Mouse (Mus musculus) forebrain, postnatal 0 days (tissue): ENCODE results near the gene Tnc. TPM values are rescaled to one million over a fixed set of nuclear protein-coding genes. Genes with fewer than 3 reads are reported as not detected.

Experiments used
- ATAC-seq: fragments of 200-750 bp; cut with Nextera tagmentation; 2 replicates; pipeline ENCODE4 v1.8.0; 2017; ENCODE audit warnings: mild to moderate bottlenecking, moderate library complexity
- DNase-seq: peaks from one replicate; pipeline ENCODE4 v3.0.0-alpha.2; 2015
- H3K27ac ChIP-seq: fragments of 300-500 bp; sonication (generic); 2 replicates; pipeline ENCODE4 v1.5.1; 2014; ENCODE audit warnings: low read depth, mild to moderate bottlenecking, antibody characterized with exemption, low read length, moderate library complexity, mixed read lengths
- H3K27me3 ChIP-seq: fragments of 300-500 bp; sonication (generic); 2 replicates; pipeline ENCODE4 v1.6.1; 2014; ENCODE audit warnings: mild to moderate bottlenecking, low read length, mixed read lengths; ENCODE audit not compliant: insufficient read depth
- H3K36me3 ChIP-seq: fragments of 300-500 bp; sonication (generic); 2 replicates; pipeline ENCODE4 v1.6.1; 2014; ENCODE audit warnings: mild to moderate bottlenecking, moderate library complexity; ENCODE audit not compliant: insufficient read depth
- H3K4me1 ChIP-seq: fragments of 300-500 bp; sonication (generic); 2 replicates; pipeline ENCODE4 v1.6.1; 2014; ENCODE audit warnings: antibody characterized with exemption; ENCODE audit not compliant: insufficient read depth
- H3K4me2 ChIP-seq: fragments of 300-500 bp; sonication (generic); 2 replicates; pipeline ENCODE4 v1.6.1; 2014; ENCODE audit warnings: low read depth, mild to moderate bottlenecking, moderate library complexity
- H3K4me3 ChIP-seq: fragments of 300-500 bp; sonication (generic); 2 replicates; pipeline ENCODE4 v1.5.1; 2014; ENCODE audit warnings: low read depth, low read length, mixed read lengths
- H3K9ac ChIP-seq: fragments of 300-500 bp; sonication (generic); 2 replicates; pipeline ENCODE4 v1.6.1; 2014; ENCODE audit warnings: mild to moderate bottlenecking
- H3K9me3 ChIP-seq: fragments of 300-500 bp; sonication (generic); 2 replicates; pipeline ENCODE4 v1.6.1; 2016; ENCODE audit warnings: low read length
- CTCF ChIP-seq: sonication (generic); IDR thresholded peaks from 2 replicates; pipeline ENCODE4 v1.5.1; 2016; ENCODE audit warnings: antibody characterized with exemption, control low read depth, low read depth
- WGBS: fragments of 180-500 bp; shearing (Covaris S2); extraction: QIAGEN DNeasy Blood & Tissue Kit; methylation state at CpG from one replicate; pipeline ENCODE4 v1.1.7; 2014; 5-methylcytosine and 5-hydroxymethylcytosine counted together
- polyA plus RNA-seq: library from polyadenylated mRNA; unstranded; fragments of >200 nt; fragmentation: Nextera tagmentation; extraction: Ambion mirVana; gene quantifications from 2 replicates; pipeline ENCODE4 v1.2.1, GENCODE M21; 2015
- total RNA-seq: library from RNA; depleted of rRNA; stranded (reverse); fragments of >200 nt; gene quantifications from 2 replicates; pipeline ENCODE4 v1.2.3, GENCODE M21; 2014; rRNA removed

Gene Tnc
- total and polyA plus RNA-seq, 2 experiments from 2014 or later = 39.5 to 131 TPM

GRCm38 (mm10) chr4:63930863-63931262 is 116.0 kb downstream of the Tnc start:
- ATAC-seq (peak; percentile 18; the same call in 1 of the 2 replicates), DNase-seq (no peak)
- Histone ChIP-seq H3K36me3 (no peaks in the 10 kb centered on the region), H3K9ac (no peak overlapping the region), H3K9me3 (no peaks in the 10 kb centered on the region), H3K4me1 (no peaks in the 10 kb centered on the region), H3K27ac (no peak overlapping the region), H3K4me3 (no peak overlapping the region), H3K4me2 (no peak overlapping the region), H3K27me3 (no peaks in the 10 kb centered on the region)
- 91% methylated on average over 2 of the region's 2 CpGs for WGBS
- TF ChIP-seq CTCF = no peak

GRCm38 (mm10) chr4:63929490-63929889 is 117.3 kb downstream of the Tnc start:
- Histone ChIP-seq H3K4me2 (no peak overlapping the region), H3K4me3 (no peak overlapping the region), H3K36me3 (no peaks in the 10 kb centered on the region), H3K27ac (no peak overlapping the region), H3K27me3 (no peaks in the 10 kb centered on the region), H3K9ac (no peak overlapping the region), H3K4me1 (no peaks in the 10 kb centered on the region), H3K9me3 (no peaks in the 10 kb centered on the region)
- DNase-seq (no peak), ATAC-seq (no peak)
- TF ChIP-seq CTCF = no peak
- 81% methylated on average over 2 of the region's 2 CpGs for WGBS

- DNase-seq = no peak
- no peak overlapping the region for H3K9ac ChIP-seq
- no peak overlapping the region for H3K27ac ChIP-seq
- no peak overlapping the region for H3K4me3 ChIP-seq
- no peak for TF ChIP-seq CTCF
- H3K36me3 ChIP-seq = no peaks in the 10 kb centered on the region
- WGBS = 82% methylated on average over 1 of the region's 1 CpGs
- H3K27me3 ChIP-seq = no peaks in the 10 kb centered on the region
- H3K9me3 ChIP-seq = no peaks in the 10 kb centered on the region
- no peak overlapping the region for H3K4me2 ChIP-seq
- H3K4me1 ChIP-seq = no peaks in the 10 kb centered on the region
- no peak for ATAC-seq
Measured at GRCm38 (mm10) chr4:63928192-63928591, 118.6 kb downstream of the Tnc start.

GRCm38 (mm10) chr4:63917181-63917580 is 129.6 kb downstream of the Tnc start:
- H3K9ac ChIP-seq = no peak overlapping the region
- no peak overlapping the region for H3K4me3 ChIP-seq
- WGBS = 77% methylated on average over 5 of the region's 5 CpGs
- H3K27me3 ChIP-seq = no peaks in the 10 kb centered on the region
- DNase-seq (no peak), ATAC-seq (no peak)
- no peaks in the 10 kb centered on the region for H3K36me3 ChIP-seq
- H3K4me2 ChIP-seq = no peak overlapping the region
- H3K4me1 ChIP-seq = no peaks in the 10 kb centered on the region
- no peak for TF ChIP-seq CTCF
- H3K27ac ChIP-seq = no peak overlapping the region
- H3K9me3 ChIP-seq = no peaks in the 10 kb centered on the region

- Histone ChIP-seq H3K4me3 (no peak overlapping the region), H3K27me3 (no peaks in the 10 kb centered on the region), H3K4me2 (no peak overlapping the region), H3K4me1 (no peaks in the 10 kb centered on the region), H3K36me3 (no peaks in the 10 kb centered on the region), H3K9me3 (no peaks in the 10 kb centered on the region), H3K9ac (no peak overlapping the region), H3K27ac (no peak overlapping the region)
- WGBS = 66% methylated on average over 8 of the region's 8 CpGs
- DNase-seq = no peak
- ATAC-seq = peak; percentile 32; the same call in 1 of the 2 replicates
- no peak for TF ChIP-seq CTCF
Measured at GRCm38 (mm10) chr4:63916753-63917152, 130.1 kb downstream of the Tnc start.

GRCm38 (mm10) chr4:63916288-63916687 is 130.5 kb downstream of the Tnc start:
- WGBS = 88% methylated on average over 3 of the region's 3 CpGs
- Histone ChIP-seq H3K4me1 (no peaks in the 10 kb centered on the region), H3K4me2 (no peak overlapping the region), H3K4me3 (no peak overlapping the region), H3K9ac (no peak overlapping the region), H3K27ac (no peak overlapping the region), H3K9me3 (no peaks in the 10 kb centered on the region), H3K27me3 (no peaks in the 10 kb centered on the region), H3K36me3 (no peaks in the 10 kb centered on the region)
- no peak for TF ChIP-seq CTCF
- ATAC-seq = no peak
- no peak for DNase-seq

Other genes with a start within 250 kb of the Tnc start
- gene Tnfsf8, start 185.7 kb downstream of the Tnc start, total RNA-seq = 0.08 TPM in 1 of 2 replicates, not detected in the other
- 0.04 TPM in 1 of 2 replicates, not detected in the other for gene Tnfsf8, start 185.7 kb downstream of the Tnc start, polyA plus RNA-seq